Mouse (Mus musculus): ENCODE data around the gene Nsmce1.

DNA sequence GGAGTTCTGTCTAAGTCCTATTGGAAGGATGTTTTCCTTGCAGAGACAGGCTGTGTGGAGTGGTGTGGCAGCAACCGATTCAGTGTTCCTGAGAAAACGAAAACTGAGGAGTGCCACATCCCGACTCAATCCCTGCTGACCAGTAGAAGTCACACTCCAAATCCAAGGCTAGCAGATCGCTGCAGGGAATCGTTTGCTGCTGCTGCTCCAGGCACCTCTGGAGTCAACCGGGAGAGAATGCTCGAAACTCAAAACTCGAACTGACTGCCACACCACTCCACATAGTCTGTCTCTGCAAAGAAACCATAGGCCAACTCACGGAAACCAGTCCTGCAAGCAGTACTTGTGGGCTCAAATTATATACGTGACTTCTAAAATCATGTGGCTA, 47.3 kb downstream of the Nsmce1 start:
- TF ChIP-seq CTCF (IDR thresholded peaks at IDR 0.05; ENCODE audit: low read depth) (no peak), EP300 (IDR thresholded peaks at IDR 0.05; ENCODE audit: low read depth) (no peak)

All from liver, embryonic 14.5 days (tissue).